In the genomic region with DNA sequence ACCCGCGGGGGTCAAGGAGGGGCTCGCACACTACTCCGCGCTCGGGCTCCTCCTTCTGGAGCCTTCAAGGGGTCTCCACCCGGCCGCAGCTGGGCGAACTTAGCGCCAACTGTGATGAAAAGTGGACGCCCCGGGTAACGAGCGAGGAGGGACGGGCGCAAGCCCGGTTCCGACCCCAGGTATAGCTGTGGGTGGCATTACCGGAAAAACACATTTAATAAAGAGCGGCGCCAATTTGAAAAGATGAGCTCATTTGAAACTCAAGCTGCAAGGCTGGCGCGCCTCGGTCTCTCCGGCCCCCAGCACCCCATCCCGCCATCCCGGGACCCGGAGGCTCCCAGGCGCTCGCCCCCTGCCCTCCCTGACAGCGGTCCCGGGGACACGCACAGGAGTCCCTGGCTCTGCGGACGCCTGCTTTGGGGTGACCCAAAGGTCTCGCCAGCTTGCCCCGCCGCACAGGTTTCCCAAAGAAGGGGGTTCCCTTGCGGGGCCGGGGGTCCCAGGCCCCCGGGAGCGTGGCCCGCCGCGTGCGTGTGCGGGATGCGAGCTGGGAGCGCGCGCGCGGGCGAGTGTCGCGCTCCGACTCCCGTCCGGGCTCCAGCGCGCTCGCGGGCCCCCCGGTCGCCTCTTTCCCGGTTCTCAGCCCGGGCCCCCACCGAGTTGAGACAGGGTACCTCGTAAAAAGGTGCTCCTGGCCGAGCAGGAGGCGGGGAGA, we compare ENCODE assay signal across 8 mouse cellular contexts. TPM values are rescaled to one million over a fixed set of nuclear protein-coding genes. Genes with fewer than 3 reads are reported as not detected.
DNase-seq lines count a peak whose midpoint lies in the region; ATAC-seq lines count a peak whose summit lies in the region.

No protein-coding gene starts in this region.

- H3K4me3 ChIP-seq in forebrain, embryonic 13.5 days = peak overlapping the region; percentile 98
- peak overlapping the region; percentile 100 for H3K4me3 ChIP-seq in intestine, embryonic 15.5 days (replicated peaks)
- peak overlapping the region; percentile 98 for H3K4me3 ChIP-seq in stomach, embryonic 16.5 days (replicated peaks; ENCODE audit: low read length)

- under 1% methylated on average over 62 of the region's 71 CpGs for WGBS in forebrain, embryonic 13.5 days
- under 1% methylated on average over 71 of the region's 71 CpGs for WGBS in intestine, embryonic 15.5 days
- WGBS in stomach, embryonic 16.5 days = under 1% methylated on average over 71 of the region's 71 CpGs

- H3K4me1 ChIP-seq in forebrain, embryonic 13.5 days = peaks cover 38% of the 10 kb centered on the region
- no peaks in the 10 kb centered on the region; the same call in 1 of the 2 replicates for H3K4me1 ChIP-seq in intestine, embryonic 15.5 days (replicated peaks)
- 0 out of 2 replicates have a peak, but pooled peaks cover 6% of the 10 kb centered on the region for H3K4me1 ChIP-seq in stomach, embryonic 16.5 days (ENCODE audit: control insufficient read depth, insufficient read depth, low read length)

- peak; percentile 7 to 19 for DNase-seq in layer of hippocampus, postnatal 10 days (ENCODE audit: low spot score in 2 of 2)
- DNase-seq in layer of hippocampus, postnatal 25 days (ENCODE audit: extremely low spot score in 1 of 2, low spot score in 1 of 2) = no peak
- peak; percentile 28 to 32 for DNase-seq in adrenal gland, adult 18-20 months (ENCODE audit: low spot score in 2 of 2)
- DNase-seq in lung, postnatal 4 days = peak; percentile 31 to 43
- DNase-seq in layer of hippocampus, adult 9-11 months = no peak

- H3K9me3 ChIP-seq in forebrain, embryonic 13.5 days (replicated peaks) = no peaks in the 10 kb centered on the region
- no peaks in the 10 kb centered on the region for H3K9me3 ChIP-seq in intestine, embryonic 15.5 days
- H3K9me3 ChIP-seq in stomach, embryonic 16.5 days (replicated peaks; ENCODE audit: control insufficient read depth, low read length) = no peaks in the 10 kb centered on the region

- peak overlapping the region; percentile 86 for H3K27ac ChIP-seq in forebrain, embryonic 13.5 days
- peak overlapping the region; percentile 95 for H3K27ac ChIP-seq in intestine, embryonic 15.5 days
- peak overlapping the region; percentile 92 for H3K27ac ChIP-seq in stomach, embryonic 16.5 days (ENCODE audit: low read length)

- peak; percentile 31 for ATAC-seq in forebrain, embryonic 13.5 days
- ATAC-seq in intestine, embryonic 15.5 days = no peak
- ATAC-seq in stomach, embryonic 16.5 days (ENCODE audit: insufficient read depth, low FRiP score) = no peak

- peak overlapping the region; percentile 89 for H3K4me2 ChIP-seq in forebrain, embryonic 13.5 days
- peak overlapping the region; percentile 78 for H3K4me2 ChIP-seq in intestine, embryonic 15.5 days (replicated peaks)
- peak overlapping the region; percentile 84 for H3K4me2 ChIP-seq in stomach, embryonic 16.5 days (ENCODE audit: low read depth, low read length)

- peak overlapping the region; percentile 97 for H3K9ac ChIP-seq in forebrain, embryonic 13.5 days
- peak overlapping the region; percentile 100 for H3K9ac ChIP-seq in intestine, embryonic 15.5 days
- peak overlapping the region; percentile 99 for H3K9ac ChIP-seq in stomach, embryonic 16.5 days (ENCODE audit: low read length)

- H3K36me3 ChIP-seq in forebrain, embryonic 13.5 days (ENCODE audit: poor library complexity, severe bottlenecking) = no peaks in the 10 kb centered on the region
- H3K36me3 ChIP-seq in intestine, embryonic 15.5 days = no peaks in the 10 kb centered on the region
- H3K36me3 ChIP-seq in stomach, embryonic 16.5 days (ENCODE audit: control insufficient read depth, insufficient read depth, low read length) = no peaks in the 10 kb centered on the region

- H3K27me3 ChIP-seq in forebrain, embryonic 13.5 days = no peaks in the 10 kb centered on the region
- H3K27me3 ChIP-seq in intestine, embryonic 15.5 days (replicated peaks) = no peaks in the 10 kb centered on the region
- H3K27me3 ChIP-seq in stomach, embryonic 16.5 days (ENCODE audit: control insufficient read depth, insufficient read depth, low read length) = no peaks in the 10 kb centered on the region

RNA-seq across cellular contexts. Expression of a gene that starts 1.6 kb away (rescaled TPM):
- 1 to 10 TPM in 1 of 2 experiments, under 1 TPM in 1; 0.76 to 1.3 TPM for total RNA-seq in layer of hippocampus, postnatal 10 days (2021)
- total RNA-seq in layer of hippocampus, postnatal 25 days (2021) = under 1 TPM; 0.33 to 0.42 TPM
- total RNA-seq in adrenal gland, adult 18-20 months (2021) = 10 to 100 TPM; 10.6 to 11.2 TPM
- polyA plus RNA-seq in forebrain, embryonic 13.5 days (2015; fragmentation: Nextera tagmentation; extraction: Ambion mirVana) = 52.7 and 55.3 TPM in 2 replicates
- polyA plus RNA-seq in intestine, embryonic 15.5 days (2015; fragmentation: Nextera tagmentation; extraction: Ambion mirVana) = 107 and 116 TPM in 2 replicates
- polyA plus RNA-seq in stomach, embryonic 16.5 days (2015; fragmentation: Nextera tagmentation; extraction: Ambion mirVana) = 103 and 106 TPM in 2 replicates

Comparison
In these comparisons a context has a peak if more than half of its experiments do, and no peak if none do; other contexts are left out.
1. DNase-seq: peak in layer of hippocampus, postnatal 10 days (2 of 2), adrenal gland, adult 18-20 months (2 of 2) and lung, postnatal 4 days (2 of 2); none in layer of hippocampus, postnatal 25 days (0 of 2) and layer of hippocampus, adult 9-11 months (single experiment).
2. RNA of a gene that starts 1.6 kb away (total RNA-seq): 10.6 to 11.2 TPM in adrenal gland, adult 18-20 months; 0.76 to 1.3 TPM in layer of hippocampus, postnatal 10 days and 0.33 to 0.42 TPM in layer of hippocampus, postnatal 25 days; every median in the first group is over 4 times any median in the second.
3. Peak in every context shown above with its lines, with median percentiles within 50 percentile points of each other: H3K27ac ChIP-seq, H3K4me2 ChIP-seq, H3K4me3 ChIP-seq and H3K9ac ChIP-seq.